Mouse (Mus musculus) CH12.LX (cell line): Measurements from ENCODE around the gene Sycp2. TPM values are rescaled to one million over a fixed set of nuclear protein-coding genes. Genes with fewer than 3 reads are reported as not detected.

Experiments
- DNase-seq: peaks from one replicate; pipeline ENCODE4 v3.0.0-alpha.2; 2013; ENCODE audit errors: extremely low read depth
- H3K27ac ChIP-seq: 2 replicates; pipeline ENCODE4 v1.5.1; 2012; ENCODE audit warnings: low read depth, mild to moderate bottlenecking, control low read depth, moderate library complexity; ENCODE audit not compliant: insufficient read depth
- H3K27me3 ChIP-seq: replicated peaks from 2 replicates; pipeline ENCODE3; 2012; ENCODE audit warnings: inconsistent platforms
- H3K36me3 ChIP-seq, 2 experiments: replicated peaks in 1 of 2; 2 replicates each; pipeline versions ENCODE3 to v1.6.1; 2012; ENCODE audit warnings: inconsistent platforms in 1 of 2, low read length in 1 of 2, mild to moderate bottlenecking in 1 of 2, mixed read lengths in 1 of 2, moderate library complexity in 1 of 2; ENCODE audit not compliant: control insufficient read depth in 1 of 2, insufficient read depth in 1 of 2
- H3K4me1 ChIP-seq, 2 experiments: 2 replicates each; pipeline ENCODE4 v1.6.1; 2012; ENCODE audit warnings: inconsistent platforms in 1 of 2, moderate library complexity in 1 of 2; ENCODE audit not compliant: insufficient read depth in 2 of 2, control insufficient read depth in 1 of 2
- H3K4me2 ChIP-seq: 2 replicates; pipeline ENCODE4 v1.6.1; 2012; ENCODE audit warnings: low read depth, mild to moderate bottlenecking, control low read depth; ENCODE audit not compliant: poor library complexity, insufficient read depth, severe bottlenecking
- H3K4me3 ChIP-seq, 3 experiments: fragments of 150-350 bp in 1 of 3; sonication (generic) in 1 of 3; replicated peaks in 1 of 3; 2 replicates each; pipeline versions ENCODE3 to v1.5.1; 2011 to 2012; ENCODE audit warnings: low read depth in 2 of 3, low read length in 2 of 3, mild to moderate bottlenecking in 2 of 3, moderate library complexity in 2 of 3, control low read depth in 1 of 3, improper control_type of control experiment in 1 of 3, inconsistent platforms in 1 of 3, mixed read lengths in 1 of 3; ENCODE audit not compliant: poor library complexity in 1 of 3
- H3K79me2 ChIP-seq: replicated peaks from 2 replicates; pipeline ENCODE4 v1.6.1; 2012; ENCODE audit warnings: mild to moderate bottlenecking, moderate library complexity; ENCODE audit not compliant: control insufficient read depth, poor library complexity, insufficient read depth, severe bottlenecking; ENCODE audit errors: extremely low read depth
- H3K9ac ChIP-seq: 2 replicates; pipeline ENCODE4 v1.6.1; 2012; ENCODE audit warnings: low read depth, mild to moderate bottlenecking, control low read depth, moderate library complexity; ENCODE audit not compliant: insufficient read depth
- H3K9me3 ChIP-seq: replicated peaks from 2 replicates; pipeline ENCODE3; 2012; ENCODE audit warnings: low read length, inconsistent platforms, mixed read lengths
- BHLHE40 ChIP-seq: IDR thresholded peaks from 2 replicates; pipeline ENCODE4 v1.6.1; 2011; ENCODE audit warnings: mild to moderate bottlenecking, low read depth, low read length, improper control_type of control experiment
- CHD2 ChIP-seq: IDR thresholded peaks from 2 replicates; pipeline ENCODE4 v1.6.1; 2011; ENCODE audit warnings: low read length, improper control_type of control experiment
- E2F4 ChIP-seq: IDR thresholded peaks from 2 replicates; pipeline ENCODE4 v1.6.1; 2011; ENCODE audit warnings: low read depth, low read length, improper control_type of control experiment; ENCODE audit not compliant: insufficient replicate concordance
- ETS1 ChIP-seq: conservative IDR thresholded peaks from 2 replicates; pipeline ENCODE4 v1.6.1; 2012; ENCODE audit warnings: low read depth, mild to moderate bottlenecking, inconsistent platforms, low read length, improper control_type of control experiment, moderate library complexity
- GABPA ChIP-seq: IDR thresholded peaks from 2 replicates; pipeline ENCODE4 v1.6.1; 2012; ENCODE audit warnings: low read depth, low read length, improper control_type of control experiment, inconsistent platforms; ENCODE audit not compliant: insufficient replicate concordance
- HCFC1 ChIP-seq: IDR thresholded peaks from 2 replicates; pipeline ENCODE4 v1.6.1; 2012; ENCODE audit warnings: low read depth, mild to moderate bottlenecking, inconsistent platforms, low read length, improper control_type of control experiment
- JUN ChIP-seq: IDR thresholded peaks from 2 replicates; pipeline ENCODE4 v1.6.1; 2011; ENCODE audit warnings: low read depth, mild to moderate bottlenecking, low read length, improper control_type of control experiment, moderate library complexity; ENCODE audit not compliant: insufficient read depth
- MAX ChIP-seq: IDR thresholded peaks from 2 replicates; pipeline ENCODE4 v1.6.1; 2011; ENCODE audit warnings: low read length, improper control_type of control experiment
- MAZ ChIP-seq: IDR thresholded peaks from 2 replicates; pipeline ENCODE4 v1.6.1; 2012; ENCODE audit warnings: low read depth, mild to moderate bottlenecking, inconsistent platforms, low read length, improper control_type of control experiment, moderate library complexity
- MYC ChIP-seq: IDR thresholded peaks from 2 replicates; pipeline ENCODE4 v1.6.1; 2011; ENCODE audit warnings: low read depth, mild to moderate bottlenecking, improper control_type of control experiment, low read length
- NRF1 ChIP-seq: IDR thresholded peaks from 2 replicates; pipeline ENCODE4 v1.6.1; 2014; ENCODE audit warnings: low read depth, mild to moderate bottlenecking, inconsistent platforms, low read length, improper control_type of control experiment, moderate library complexity
- PAX5 ChIP-seq: IDR thresholded peaks from 2 replicates; pipeline ENCODE4 v1.6.1; 2012; ENCODE audit warnings: low read length, inconsistent platforms, mixed read lengths
- POLR2A ChIP-seq: IDR thresholded peaks from 2 replicates; pipeline ENCODE4 v1.6.1; 2011; ENCODE audit warnings: low read depth, mild to moderate bottlenecking, improper control_type of control experiment, low read length
- RAD21 ChIP-seq: IDR thresholded peaks from 2 replicates; pipeline ENCODE4 v1.6.1; 2011; ENCODE audit warnings: low read depth, mild to moderate bottlenecking, low read length, improper control_type of control experiment, moderate library complexity
- RCOR1 ChIP-seq: conservative IDR thresholded peaks from 2 replicates; pipeline ENCODE4 v1.6.1; 2012; ENCODE audit warnings: low read depth, mild to moderate bottlenecking, inconsistent platforms, low read length, improper control_type of control experiment
- SIN3A ChIP-seq: IDR thresholded peaks from 2 replicates; pipeline ENCODE4 v1.6.1; 2012; ENCODE audit warnings: low read length, improper control_type of control experiment, inconsistent platforms
- TBP ChIP-seq: conservative IDR thresholded peaks from 2 replicates; pipeline ENCODE4 v1.6.1; 2011; ENCODE audit warnings: low read depth, low read length, improper control_type of control experiment
- TCF12 ChIP-seq: IDR thresholded peaks from 2 replicates; pipeline ENCODE4 v1.6.1; 2014; ENCODE audit warnings: low read depth, mild to moderate bottlenecking, inconsistent platforms, low read length, improper control_type of control experiment
- UBTF ChIP-seq: IDR thresholded peaks from 2 replicates; pipeline ENCODE4 v1.6.1; 2012; ENCODE audit warnings: low read depth, mild to moderate bottlenecking, inconsistent platforms, low read length, improper control_type of control experiment, moderate library complexity
- USF1 ChIP-seq: IDR thresholded peaks from 2 replicates; pipeline ENCODE4 v1.6.1; 2014; ENCODE audit warnings: low read depth, mild to moderate bottlenecking, inconsistent platforms, low read length, improper control_type of control experiment
- USF2 ChIP-seq: conservative IDR thresholded peaks from 2 replicates; pipeline ENCODE4 v1.6.1; 2011; ENCODE audit warnings: low read depth, low read length, improper control_type of control experiment
- ZMIZ1 ChIP-seq: IDR thresholded peaks from 2 replicates; pipeline ENCODE4 v1.6.1; 2012; ENCODE audit warnings: low read depth, mild to moderate bottlenecking, inconsistent platforms, low read length, improper control_type of control experiment
- dilution Hi-C: fragments of 300-500 bp; cut with MboI; formaldehyde crosslinking; loops from 2 replicates; pipeline ENCODE4 v1.14.3; 2020; ENCODE audit warnings: low sequenced_read_pairs; ENCODE audit not compliant: extremely low pct_unique_long_range_greater_than_20kb, extremely low pct_ligation_motif_present
- in situ Hi-C: fragments of 300-500 bp; cut with MboI; formaldehyde crosslinking; loops from 3 replicates; pipeline ENCODE4 v1.14.3; 2019; ENCODE audit warnings: low sequenced_read_pairs, low pct_ligation_motif_present, low pct_unique_long_range_greater_than_20kb, mixed read lengths
- polyA plus RNA-seq: library from polyadenylated mRNA; unstranded; fragments of >175 nt; gene quantifications from 2 replicates; pipeline ENCODE4 v1.2.1, GENCODE M21; 2012; ENCODE audit warnings: low read depth; ENCODE audit not compliant: insufficient read length
- total RNA-seq, 2 experiments: library from RNA; depleted of rRNA; stranded (reverse); fragments of 300-350 nt in 1 of 2; fragments of >200 nt in 1 of 2; gene quantifications; 2 replicates each; pipeline ENCODE4 v1.2.3; 2012 to 2014

Sycp2 gene
- total and polyA plus RNA-seq, 3 experiments: not detected

GRCm38 (mm10) chr2:178423223-178423622 lies 15.7 kb upstream of the Sycp2 start:
- no peaks in the 10 kb centered on the region for H3K4me1 ChIP-seq
- H3K79me2 ChIP-seq: no peaks in the 10 kb centered on the region
- peaks cover 3% of the 10 kb centered on the region for H3K9me3 ChIP-seq
- DNase-seq: no peak
- no peak overlapping the region for H3K9ac ChIP-seq
- H3K36me3 ChIP-seq: no peaks in the 10 kb centered on the region
- no peak overlapping the region for H3K4me2 ChIP-seq
- TF ChIP-seq E2F4: no peak
- TF ChIP-seq CHD2: no peak
- H3K27ac ChIP-seq: no peak overlapping the region
- H3K4me3 ChIP-seq: no peak overlapping the region
- in situ Hi-C loops: no loop called here
- dilution Hi-C loops: no loop called here
- peaks cover 23% of the 10 kb centered on the region for H3K27me3 ChIP-seq

- in situ Hi-C loops: no loop called here
- no peaks in the 10 kb centered on the region for H3K79me2 ChIP-seq
- H3K4me3 ChIP-seq: no peak overlapping the region
- dilution Hi-C loops: no loop called here
- DNase-seq: no peak
- H3K4me2 ChIP-seq: no peak overlapping the region
- H3K27ac ChIP-seq: no peak overlapping the region
- peaks cover 15% of the 10 kb centered on the region for H3K27me3 ChIP-seq
- no peak for TF ChIP-seq MAX
- no peak for TF ChIP-seq RAD21
- TF ChIP-seq ETS1: no peak
- TF ChIP-seq MAZ: no peak
- no peak for TF ChIP-seq PAX5
- no peak for TF ChIP-seq CHD2
- no peak for TF ChIP-seq UBTF
- TF ChIP-seq HCFC1: no peak
- no peak for TF ChIP-seq TBP
- H3K4me1 ChIP-seq: no peaks in the 10 kb centered on the region
- no peak overlapping the region for H3K9ac ChIP-seq
- no peaks in the 10 kb centered on the region for H3K36me3 ChIP-seq
- H3K9me3 ChIP-seq: peaks cover 5% of the 10 kb centered on the region
These were observed 14.7 kb upstream of the Sycp2 start for GRCm38 (mm10) chr2:178422186-178422585.

GRCm38 (mm10) chr2:178421603-178422002 lies 14.1 kb upstream of the Sycp2 start:
- Histone ChIP-seq H3K36me3 (no peaks in the 10 kb centered on the region), H3K4me3 (no peak overlapping the region), H3K79me2 (no peaks in the 10 kb centered on the region), H3K4me1 (no peaks in the 10 kb centered on the region), H3K4me2 (no peak overlapping the region), H3K9ac (no peak overlapping the region), H3K27me3 (peaks cover 12% of the 10 kb centered on the region), H3K9me3 (peaks cover 5% of the 10 kb centered on the region), H3K27ac (no peak overlapping the region)
- TF ChIP-seq USF2 (no peak), NRF1 (no peak), RCOR1 (no peak), USF1 (no peak), ZMIZ1 (no peak), RAD21 (no peak), JUN (no peak), SIN3A (no peak), CHD2 (no peak), POLR2A (no peak), PAX5 (no peak), BHLHE40 (no peak), ETS1 (no peak), UBTF (no peak), GABPA (no peak), MYC (no peak), MAX (no peak), TCF12 (no peak)
- dilution Hi-C loops (no loop called here), in situ Hi-C loops (no loop called here)
- no peak for DNase-seq
